Mouse (Mus musculus) layer of hippocampus, adult 2 months (tissue): ENCODE results near the gene Tnfrsf19. TPM values are rescaled to one million over a fixed set of nuclear protein-coding genes. Genes with fewer than 3 reads are reported as not detected.
A peak's percentile ranks its signal among the peaks of the same experiment; 100 is the strongest.

ENCODE experiments used
- DNase-seq, 2 experiments: peaks; one replicate each; pipeline ENCODE4 v3.0.0; 2022; ENCODE audit warnings: low spot score in 2 of 2
- H3K27ac ChIP-seq: fragments of 200-600 bp; 2 replicates; pipeline ENCODE4 v1.8.1; 2022
- H3K4me3 ChIP-seq: fragments of 200-600 bp; 2 replicates; pipeline ENCODE4 v1.8.1; 2022; ENCODE audit warnings: mild to moderate bottlenecking
- CTCF ChIP-seq: fragments of 200-600 bp; conservative IDR thresholded peaks from 2 replicates; pipeline ENCODE4 v1.8.1; 2022; ENCODE audit warnings: antibody characterized with exemption, mild to moderate bottlenecking, moderate library complexity
- long read RNA-seq, 2 experiments: library from polyadenylated mRNA; stranded (forward); transcript quantifications; one replicate each; pipeline ENCODE4 v2.0.0; 2021; ENCODE audit warnings: borderline mapping rate in 2 of 2
- total RNA-seq, 2 experiments: library from RNA; stranded (reverse); gene quantifications; 2 replicates each; pipeline ENCODE4 v1.2.3; 2021

Tnfrsf19 gene
- total RNA-seq = 10 to 100 TPM; 49.0 to 50.0 TPM
- long read RNA-seq, experiment 1, full-length matches to known transcripts = 46 of 48 reads
- long read RNA-seq, experiment 1, partial matches to known transcripts = 0 of 48 reads
- long read RNA-seq, experiment 1, other reads (novel, unspliced or antisense) = 2 of 48 reads
- long read RNA-seq, experiment 2, full-length matches to known transcripts = 60 of 67 reads
- long read RNA-seq, experiment 2, partial matches to known transcripts = 3 of 67 reads
- long read RNA-seq, experiment 2, other reads (novel, unspliced or antisense) = 4 of 67 reads

- no peak for TF ChIP-seq CTCF
These were observed at the start of gene Tnfrsf19 for GRCm38 (mm10) chr14:61046091-61046681. Gene Tnfrsf19 (minus strand): TSS chr14:61046490.

GRCm38 (mm10) chr14:61092073-61092472 is 45.8 kb upstream of the Tnfrsf19 start:
- peak; percentile 21 to 30 for DNase-seq
- Histone ChIP-seq H3K4me3 (no peak overlapping the region), H3K27ac (peak overlapping the region; percentile 59)
- TF ChIP-seq CTCF = no peak

More at GRCm38 (mm10) chr14:61046091-61046681, at the start of gene Tnfrsf19:
- peak; percentile 78 to 82 for DNase-seq
- peak within 1 kb of the TSS; percentile 91 for H3K27ac ChIP-seq
- H3K4me3 ChIP-seq = peak within 1 kb of the TSS; percentile 70

GRCm38 (mm10) chr14:61090955-61091354 is 44.7 kb upstream of the Tnfrsf19 start:
- TF ChIP-seq CTCF = no peak
- DNase-seq = peak; percentile 59 to 81
- no peak overlapping the region; the same call in 1 of the 2 replicates for H3K27ac ChIP-seq
- no peak overlapping the region for H3K4me3 ChIP-seq

GRCm38 (mm10) chr14:61088187-61088586 is 41.9 kb upstream of the Tnfrsf19 start:
- TF ChIP-seq CTCF = peak; percentile 20
- H3K27ac ChIP-seq = no peak overlapping the region

GRCm38 (mm10) chr14:61085325-61085724 is 39.0 kb upstream of the Tnfrsf19 start:
- TF ChIP-seq CTCF = peak; percentile 88
- DNase-seq = peak; percentile 28 to 59

More at GRCm38 (mm10) chr14:61088187-61088586, 41.9 kb upstream of the Tnfrsf19 start:
- H3K4me3 ChIP-seq = no peak overlapping the region
- no peak for DNase-seq

DNA sequence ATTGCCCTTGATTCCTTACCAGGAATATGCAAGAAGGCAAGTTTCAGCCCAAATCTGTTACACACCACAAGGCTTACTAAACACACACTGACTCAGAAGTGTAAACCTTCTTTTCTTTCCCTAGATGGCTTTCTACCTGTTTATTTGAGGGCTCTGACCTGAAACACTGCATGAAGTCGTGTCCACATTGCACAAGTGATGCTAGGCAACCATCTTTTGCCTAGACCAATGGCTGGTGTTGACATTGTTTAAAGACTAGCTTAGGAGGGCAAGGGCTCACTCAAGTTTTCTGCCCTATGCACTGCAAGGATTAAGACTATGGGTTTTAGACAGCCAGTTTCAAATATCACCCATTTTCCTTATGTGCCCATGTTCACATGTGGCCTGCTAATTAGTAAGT is 23.3 kb upstream of the Tnfrsf19 start:
- Histone ChIP-seq H3K4me3 (no peak overlapping the region), H3K27ac (no peak overlapping the region)
- DNase-seq = no peak
- TF ChIP-seq CTCF = no peak

More at GRCm38 (mm10) chr14:61085325-61085724, 39.0 kb upstream of the Tnfrsf19 start:
- no peak overlapping the region for H3K4me3 ChIP-seq
- no peak overlapping the region for H3K27ac ChIP-seq

DNA sequence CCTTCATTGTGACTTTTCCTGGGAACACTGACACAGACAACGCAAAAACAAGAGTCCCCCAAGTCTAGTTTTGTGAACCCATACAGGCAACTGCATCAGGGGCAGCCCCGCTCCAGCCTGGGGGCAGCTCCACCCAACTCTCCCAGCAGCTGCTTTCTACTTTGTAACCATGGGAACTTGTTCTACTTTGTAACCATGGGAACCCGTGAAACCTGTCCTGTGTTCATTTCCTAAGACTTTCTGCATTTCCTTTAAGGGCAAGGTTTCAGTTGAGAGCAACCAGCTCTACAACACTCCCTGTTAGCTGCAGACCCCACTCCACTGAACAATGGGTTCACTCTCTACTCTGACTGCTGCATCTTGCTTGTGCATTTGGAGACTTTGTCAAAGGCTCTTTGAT is 15.4 kb upstream of the Tnfrsf19 start:
- no peak for TF ChIP-seq CTCF
- no peak overlapping the region for H3K4me3 ChIP-seq
- no peak overlapping the region for H3K27ac ChIP-seq
- DNase-seq = no peak

DNA sequence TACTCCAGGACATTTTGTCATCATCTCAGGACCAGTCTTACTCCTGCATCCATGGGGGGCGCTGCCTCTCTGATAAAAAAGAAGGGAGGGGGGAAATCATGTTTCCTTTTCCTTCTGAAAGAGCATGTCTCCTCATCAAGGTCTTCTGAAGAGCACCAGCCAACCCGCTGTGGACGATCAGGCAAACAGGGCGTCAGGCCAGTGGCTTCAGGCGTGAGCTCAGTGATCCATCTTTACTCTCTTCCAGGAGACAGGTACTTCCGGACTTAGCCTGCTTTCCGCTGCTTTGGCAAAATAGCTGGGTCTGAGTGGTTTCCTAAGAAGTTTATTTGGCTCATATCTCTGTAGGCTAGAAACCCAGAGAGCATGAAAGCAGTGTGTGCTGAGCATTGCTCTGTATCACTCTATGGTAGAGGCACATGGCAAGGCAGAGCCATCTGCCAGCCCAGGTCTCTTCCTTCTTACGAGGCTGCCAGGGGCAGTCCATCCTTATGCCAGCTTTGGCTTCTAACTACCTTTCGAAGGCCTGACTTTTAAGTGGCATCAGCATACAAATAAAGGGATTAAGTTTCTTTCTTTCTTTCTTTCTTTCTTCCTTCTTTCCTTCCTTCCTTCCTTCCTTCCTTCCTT is 13.1 kb upstream of the Tnfrsf19 start:
- no peak overlapping the region for H3K27ac ChIP-seq
- H3K4me3 ChIP-seq = no peak overlapping the region
- TF ChIP-seq CTCF = no peak
- no peak for DNase-seq

- Histone ChIP-seq H3K27ac (peak overlapping the region; percentile 46; the same call in 1 of the 2 replicates), H3K4me3 (peak overlapping the region; percentile 46)
- TF ChIP-seq CTCF = no peak
- DNase-seq = no peak
These were observed 10.7 kb upstream of the Tnfrsf19 start for GRCm38 (mm10) chr14:61056962-61057361.

DNA sequence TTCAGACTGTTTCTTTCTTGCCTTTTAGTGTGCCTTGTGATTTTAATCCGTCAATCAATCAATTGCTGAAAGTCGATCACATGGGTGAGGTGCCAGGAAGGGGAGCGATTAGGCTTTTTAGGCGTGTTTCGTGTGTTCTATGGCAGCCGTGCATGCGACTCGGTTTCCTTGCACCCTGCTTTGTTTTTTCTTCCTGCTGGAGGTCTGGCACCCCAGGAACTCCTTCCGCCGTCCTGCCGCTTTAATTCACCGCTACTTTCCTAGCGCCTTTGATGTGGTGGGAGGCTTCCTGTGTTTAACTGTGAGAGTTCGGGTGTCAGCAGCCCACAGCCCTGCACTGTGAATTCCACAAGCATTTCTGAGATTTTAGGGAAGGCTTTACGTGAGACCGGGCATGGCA is 10.2 kb upstream of the Tnfrsf19 start:
- Histone ChIP-seq H3K27ac (peak overlapping the region; percentile 46; the same call in 1 of the 2 replicates), H3K4me3 (peak overlapping the region; percentile 46)
- no peak for DNase-seq
- no peak for TF ChIP-seq CTCF

GRCm38 (mm10) chr14:61055864-61056263 is 9.6 kb upstream of the Tnfrsf19 start:
- TF ChIP-seq CTCF = no peak
- Histone ChIP-seq H3K4me3 (no peak overlapping the region; the same call in 1 of the 2 replicates), H3K27ac (peak overlapping the region; percentile 46; the same call in 1 of the 2 replicates)
- no peak for DNase-seq

- TF ChIP-seq CTCF = no peak
- no peak for DNase-seq
These were observed 5.9 kb upstream of the Tnfrsf19 start for GRCm38 (mm10) chr14:61052163-61052562.

GRCm38 (mm10) chr14:61045446-61046090 is 722 bp downstream of the Tnfrsf19 start:
- DNase-seq = no peak
- peak overlapping the region; percentile 91 for H3K27ac ChIP-seq
- no peak; the same call in 1 of the 2 replicates for TF ChIP-seq CTCF
- H3K4me3 ChIP-seq = peak overlapping the region; percentile 70

More at GRCm38 (mm10) chr14:61052163-61052562, 5.9 kb upstream of the Tnfrsf19 start:
- Histone ChIP-seq H3K27ac (no peak overlapping the region), H3K4me3 (no peak overlapping the region)
